Mouse (Mus musculus): ENCODE measurements around the gene Grn. TPM values are rescaled to one million over a fixed set of nuclear protein-coding genes. Genes with fewer than 3 reads are reported as not detected.
A peak's percentile ranks its signal among the peaks of the same experiment; 100 is the strongest.

Gene Grn
- total and polyA plus RNA-seq, 3 experiments: 83.4 to 119 (median 86.9) TPM

GRCm38 (mm10) chr11:102434816-102435705, 4.9 kb downstream of the Grn start:
- Histone ChIP-seq H3K27me3 (ENCODE audit: control insufficient read depth, insufficient read depth, low read length) (no peaks in the 10 kb centered on the region), H3K4me1 (ENCODE audit: control insufficient read depth, insufficient read depth, low read length) (peaks cover 13% of the 10 kb centered on the region), H3K79me2 (replicated peaks; ENCODE audit: control insufficient read depth, insufficient read depth, low read length) (no peaks in the 10 kb centered on the region), H3K4me3 (no peak overlapping the region), H3K27ac (no peak overlapping the region), H3K36me3 (ENCODE audit: control insufficient read depth, insufficient read depth, low read length) (no peaks in the 10 kb centered on the region), H3K9ac (ENCODE audit: low read depth, low read length) (no peak overlapping the region)
- 87% methylated on average over 11 of the region's 11 CpGs for WGBS
- intact Hi-C loops (cut with DNase I): no loop called here
- no peak for DNase-seq
- TF ChIP-seq EP300 (IDR thresholded peaks at IDR 0.05; ENCODE audit: insufficient read depth, low read depth, low read length) (no peak), CTCF (IDR thresholded peaks at IDR 0.05) (peak; percentile 1; the same call in 1 of the 2 replicates)

DNA sequence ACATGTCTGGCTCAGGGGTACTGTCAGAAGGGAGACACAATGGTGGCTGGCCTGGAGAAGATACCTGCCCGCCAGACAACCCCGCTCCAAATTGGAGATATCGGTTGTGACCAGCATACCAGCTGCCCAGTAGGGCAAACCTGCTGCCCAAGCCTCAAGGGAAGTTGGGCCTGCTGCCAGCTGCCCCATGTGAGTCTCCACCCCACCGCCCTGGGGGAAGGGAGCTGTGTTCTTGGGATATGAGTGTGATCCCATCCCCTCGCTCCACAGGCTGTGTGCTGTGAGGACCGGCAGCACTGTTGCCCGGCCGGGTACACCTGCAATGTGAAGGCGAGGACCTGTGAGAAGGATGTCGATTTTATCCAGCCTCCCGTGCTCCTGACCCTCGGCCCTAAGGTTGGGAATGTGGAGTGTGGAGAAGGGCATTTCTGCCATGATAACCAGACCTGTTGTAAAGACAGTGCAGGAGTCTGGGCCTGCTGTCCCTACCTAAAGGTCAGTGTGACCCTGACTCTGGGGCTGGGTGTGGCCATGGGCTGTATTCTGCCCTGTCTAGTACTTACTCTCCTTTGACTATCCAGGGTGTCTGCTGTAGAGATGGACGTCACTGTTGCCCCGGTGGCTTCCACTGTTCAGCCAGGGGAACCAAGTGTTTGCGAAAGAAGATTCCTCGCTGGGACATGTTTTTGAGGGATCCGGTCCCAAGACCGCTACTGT, 5.8 kb downstream of the Grn start:
- peak; percentile 49 to 52 for DNase-seq
- Histone ChIP-seq H3K36me3 (ENCODE audit: control insufficient read depth, insufficient read depth, low read length) (no peaks in the 10 kb centered on the region), H3K4me3 (no peak overlapping the region), H3K79me2 (replicated peaks; ENCODE audit: control insufficient read depth, insufficient read depth, low read length) (no peaks in the 10 kb centered on the region), H3K4me1 (ENCODE audit: control insufficient read depth, insufficient read depth, low read length) (peaks cover 13% of the 10 kb centered on the region), H3K27ac (no peak overlapping the region), H3K27me3 (ENCODE audit: control insufficient read depth, insufficient read depth, low read length) (no peaks in the 10 kb centered on the region), H3K9ac (ENCODE audit: low read depth, low read length) (no peak overlapping the region)
- TF ChIP-seq CTCF (IDR thresholded peaks at IDR 0.05) (no peak), POLR2A (IDR thresholded peaks at IDR 0.05; ENCODE audit: insufficient read depth, low read depth, low read length) (no peak), EP300 (IDR thresholded peaks at IDR 0.05; ENCODE audit: insufficient read depth, low read depth, low read length) (no peak)
- 81% methylated on average over 18 of the region's 18 CpGs for WGBS
- intact Hi-C loops (cut with DNase I): no loop called here

GRCm38 (mm10) chr11:102436471-102436790, 6.3 kb downstream of the Grn start:
- intact Hi-C loops (cut with DNase I): no loop called here
- Histone ChIP-seq H3K79me2 (replicated peaks; ENCODE audit: control insufficient read depth, insufficient read depth, low read length) (no peaks in the 10 kb centered on the region), H3K36me3 (ENCODE audit: control insufficient read depth, insufficient read depth, low read length) (no peaks in the 10 kb centered on the region), H3K27ac (no peak overlapping the region), H3K4me3 (no peak overlapping the region), H3K4me1 (ENCODE audit: control insufficient read depth, insufficient read depth, low read length) (peaks cover 10% of the 10 kb centered on the region), H3K27me3 (ENCODE audit: control insufficient read depth, insufficient read depth, low read length) (no peaks in the 10 kb centered on the region), H3K9ac (ENCODE audit: low read depth, low read length) (no peak overlapping the region)
- 85% methylated on average over 10 of the region's 10 CpGs for WGBS
- no peak for DNase-seq
- TF ChIP-seq CTCF (IDR thresholded peaks at IDR 0.05) (no peak), POLR2A (IDR thresholded peaks at IDR 0.05; ENCODE audit: insufficient read depth, low read depth, low read length) (no peak), EP300 (IDR thresholded peaks at IDR 0.05; ENCODE audit: insufficient read depth, low read depth, low read length) (no peak)

- Histone ChIP-seq H3K4me3 (peak overlapping the region; percentile 41), H3K27me3 (ENCODE audit: control insufficient read depth, insufficient read depth, low read length) (no peaks in the 10 kb centered on the region), H3K27ac (no peak overlapping the region; the same call in 1 of the 2 replicates), H3K9ac (ENCODE audit: low read depth, low read length) (peak overlapping the region; percentile 50), H3K36me3 (ENCODE audit: control insufficient read depth, insufficient read depth, low read length) (no peaks in the 10 kb centered on the region), H3K79me2 (replicated peaks; ENCODE audit: control insufficient read depth, insufficient read depth, low read length) (no peaks in the 10 kb centered on the region), H3K4me1 (ENCODE audit: control insufficient read depth, insufficient read depth, low read length) (peaks cover 8% of the 10 kb centered on the region)
- no peak for TF ChIP-seq POLR2A (IDR thresholded peaks at IDR 0.05; ENCODE audit: insufficient read depth, low read depth, low read length)
- TF ChIP-seq CTCF (IDR thresholded peaks at IDR 0.05): peak; percentile 60
- no peak for TF ChIP-seq EP300 (IDR thresholded peaks at IDR 0.05; ENCODE audit: insufficient read depth, low read depth, low read length)
- peak; percentile 67 to 70 for DNase-seq
- intact Hi-C loops (cut with DNase I): no loop called here
- 57% methylated on average over 87 of the region's 87 CpGs for WGBS
These were observed 7.3 kb downstream of the Grn start for GRCm38 (mm10) chr11:102437120-102438061.

- 41% methylated on average over 77 of the region's 77 CpGs for WGBS
- H3K9ac ChIP-seq (ENCODE audit: low read depth, low read length): peak overlapping the region; percentile 50
- peak; percentile 70 to 85 for DNase-seq
- H3K27ac ChIP-seq: no peak overlapping the region
- no peaks in the 10 kb centered on the region for H3K27me3 ChIP-seq (ENCODE audit: control insufficient read depth, insufficient read depth, low read length)
- intact Hi-C loops (cut with DNase I): no loop called here
- no peaks in the 10 kb centered on the region for H3K79me2 ChIP-seq (replicated peaks; ENCODE audit: control insufficient read depth, insufficient read depth, low read length)
- H3K36me3 ChIP-seq (ENCODE audit: control insufficient read depth, insufficient read depth, low read length): no peaks in the 10 kb centered on the region
- peak overlapping the region; percentile 41 for H3K4me3 ChIP-seq
- no peak for TF ChIP-seq EP300 (IDR thresholded peaks at IDR 0.05; ENCODE audit: insufficient read depth, low read depth, low read length)
- TF ChIP-seq CTCF (IDR thresholded peaks at IDR 0.05): peak; percentile 85
- no peak for TF ChIP-seq POLR2A (IDR thresholded peaks at IDR 0.05; ENCODE audit: insufficient read depth, low read depth, low read length)
- H3K4me1 ChIP-seq (ENCODE audit: control insufficient read depth, insufficient read depth, low read length): peaks cover 3% of the 10 kb centered on the region
These were observed 8.3 kb downstream of the Grn start for GRCm38 (mm10) chr11:102438212-102439092.

Data from heart, adult 2 months (tissue).